Mouse (Mus musculus): ENCODE results near the gene Nup93.

The Nup93 gene

DNA sequence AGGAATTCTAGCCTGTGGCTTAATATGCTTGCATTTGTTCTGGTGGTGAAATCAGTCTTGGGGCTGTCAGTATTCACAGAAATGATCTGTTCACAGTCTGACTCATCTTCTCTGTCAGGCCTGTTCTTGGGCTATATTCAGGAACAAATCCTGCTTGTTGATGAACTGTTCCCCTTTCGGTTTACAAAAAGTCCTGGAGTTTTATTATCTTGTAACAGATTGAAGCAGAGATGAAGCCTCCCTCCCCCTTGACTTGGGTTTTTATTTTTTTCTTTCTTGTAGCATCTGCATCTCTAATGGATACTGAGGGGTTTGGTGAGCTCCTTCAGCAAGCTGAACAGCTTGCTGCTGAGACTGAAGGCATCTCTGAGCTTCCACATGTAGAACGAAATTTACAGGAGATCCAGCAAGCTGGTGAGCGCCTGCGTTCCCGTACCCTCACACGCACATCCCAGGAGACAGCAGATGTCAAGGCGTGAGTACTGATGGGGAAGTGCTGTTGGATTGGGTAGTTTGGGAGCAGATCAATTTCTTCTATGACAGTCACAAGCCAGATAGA, 13.1 kb downstream of the Nup93 start:
- in situ Hi-C loops (cut with MboI; ENCODE audit: low pct_unique_long_range_greater_than_20kb in 1 of 2, low sequenced_read_pairs in 2 of 2, unreplicated experiment in 1 of 2): no loop called here

DNA sequence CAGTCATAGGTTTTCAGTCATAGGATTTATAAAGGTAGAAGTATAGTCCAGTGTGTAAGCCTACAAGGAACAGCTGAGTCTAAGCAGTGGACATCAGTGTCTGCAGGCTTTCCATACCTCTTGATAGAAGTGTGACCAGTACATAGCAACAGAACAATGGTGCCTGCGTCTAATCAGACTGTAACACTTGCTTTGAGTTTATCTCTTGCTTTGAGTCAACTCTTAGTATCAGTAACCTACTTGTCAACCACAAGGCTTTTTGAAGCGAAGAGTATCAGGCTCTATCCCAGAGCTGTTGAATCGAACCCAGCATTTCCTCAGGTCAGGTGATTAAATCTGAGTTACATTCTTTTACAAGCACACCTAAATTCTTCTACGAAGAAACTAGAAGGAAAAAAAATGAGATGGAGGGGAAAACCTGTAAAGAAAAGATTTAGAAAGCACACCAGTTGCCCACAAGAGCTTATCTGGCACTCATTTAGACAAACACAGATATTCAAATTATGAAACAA, 25.9 kb downstream of the Nup93 start:
- in situ Hi-C loops (cut with MboI; ENCODE audit: low pct_unique_long_range_greater_than_20kb in 1 of 2, low sequenced_read_pairs in 2 of 2, unreplicated experiment in 1 of 2): no loop called here

DNA sequence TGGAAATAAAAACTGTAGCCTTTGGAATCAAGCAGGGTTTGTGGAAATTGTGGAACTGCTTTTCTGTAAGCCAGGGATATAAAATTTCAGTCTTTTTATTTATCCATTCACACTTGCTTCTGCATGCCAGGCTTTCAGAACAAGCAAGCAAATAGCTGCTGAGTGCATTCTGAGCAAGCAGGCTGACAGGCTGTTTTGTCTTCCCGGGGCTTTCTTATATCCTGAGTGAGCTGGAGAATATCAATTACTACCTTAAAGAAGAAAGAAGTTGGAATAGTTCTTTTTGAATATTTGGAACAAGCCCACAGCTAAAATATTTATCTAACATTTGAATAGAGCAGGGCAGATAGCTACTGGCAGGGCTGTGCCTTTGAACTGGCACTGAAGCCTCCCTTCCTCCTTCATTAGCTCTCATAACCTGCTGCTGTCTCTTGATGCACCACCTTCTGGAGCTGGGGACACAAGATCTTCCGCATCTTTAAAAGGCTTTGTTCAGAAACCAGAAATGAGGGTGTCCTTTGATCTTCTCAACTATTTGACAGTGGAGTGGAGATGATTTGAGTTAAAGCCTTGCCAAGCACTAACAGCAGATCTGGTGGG, 35.6 kb downstream of the Nup93 start:
- in situ Hi-C loops (cut with MboI; ENCODE audit: low pct_unique_long_range_greater_than_20kb in 1 of 2, low sequenced_read_pairs in 2 of 2, unreplicated experiment in 1 of 2): no loop called here

DNA sequence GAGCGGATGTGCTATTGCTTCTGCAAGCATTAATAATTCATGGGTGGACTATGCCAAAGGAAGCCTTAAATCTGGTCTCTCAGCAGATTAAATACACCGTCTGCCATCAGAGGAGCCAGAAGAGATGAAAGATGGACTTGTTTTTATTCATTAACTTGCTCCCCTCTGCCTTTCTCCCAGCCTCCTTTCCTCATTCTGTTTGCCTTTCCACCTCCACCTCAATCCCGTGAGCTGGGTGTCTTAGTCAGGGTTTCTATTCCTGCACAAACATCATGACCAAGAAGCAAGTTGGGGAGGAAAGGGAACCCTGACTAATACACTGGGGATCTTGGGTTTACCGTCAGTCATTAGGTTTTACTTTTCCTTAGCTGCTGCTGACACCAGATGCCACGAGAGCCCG, 44.5 kb downstream of the Nup93 start:
- in situ Hi-C loops (cut with MboI; ENCODE audit: low pct_unique_long_range_greater_than_20kb in 1 of 2, low sequenced_read_pairs in 2 of 2, unreplicated experiment in 1 of 2): no loop called here

DNA sequence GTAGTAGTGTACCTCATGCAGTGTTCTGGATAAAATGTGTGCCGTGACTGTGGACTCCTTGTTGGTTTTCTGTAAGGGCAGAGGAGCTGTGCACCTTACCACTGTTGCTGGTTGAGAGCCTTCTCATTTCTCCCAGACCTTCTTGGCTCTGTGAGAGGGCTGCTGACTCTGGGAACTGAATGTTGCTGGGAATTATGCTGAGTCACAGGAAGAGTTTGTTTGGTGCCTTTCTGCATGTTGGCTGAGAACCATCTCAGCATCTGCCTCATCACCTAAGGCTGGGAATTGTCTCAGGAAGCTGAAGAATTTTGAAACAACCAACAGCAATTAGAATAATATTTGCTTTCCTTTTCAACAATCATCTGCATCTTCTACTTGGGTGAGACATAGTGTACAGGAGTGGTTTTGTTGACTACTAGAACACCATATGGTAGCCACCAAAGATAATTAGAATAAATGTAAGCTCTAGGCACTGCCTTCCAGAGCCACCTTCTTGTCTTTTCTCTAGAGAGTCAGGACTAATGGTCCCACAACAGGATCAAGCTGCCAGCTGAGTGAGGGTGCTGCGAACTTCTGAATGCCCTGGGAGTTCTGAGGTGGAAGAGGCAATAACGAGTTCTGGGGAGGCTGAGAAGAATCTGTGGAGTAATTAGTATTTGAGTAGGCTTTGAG, 48.4 kb downstream of the Nup93 start:
- in situ Hi-C loops (cut with MboI; ENCODE audit: low pct_unique_long_range_greater_than_20kb in 1 of 2, low sequenced_read_pairs in 2 of 2, unreplicated experiment in 1 of 2): no loop called here

DNA sequence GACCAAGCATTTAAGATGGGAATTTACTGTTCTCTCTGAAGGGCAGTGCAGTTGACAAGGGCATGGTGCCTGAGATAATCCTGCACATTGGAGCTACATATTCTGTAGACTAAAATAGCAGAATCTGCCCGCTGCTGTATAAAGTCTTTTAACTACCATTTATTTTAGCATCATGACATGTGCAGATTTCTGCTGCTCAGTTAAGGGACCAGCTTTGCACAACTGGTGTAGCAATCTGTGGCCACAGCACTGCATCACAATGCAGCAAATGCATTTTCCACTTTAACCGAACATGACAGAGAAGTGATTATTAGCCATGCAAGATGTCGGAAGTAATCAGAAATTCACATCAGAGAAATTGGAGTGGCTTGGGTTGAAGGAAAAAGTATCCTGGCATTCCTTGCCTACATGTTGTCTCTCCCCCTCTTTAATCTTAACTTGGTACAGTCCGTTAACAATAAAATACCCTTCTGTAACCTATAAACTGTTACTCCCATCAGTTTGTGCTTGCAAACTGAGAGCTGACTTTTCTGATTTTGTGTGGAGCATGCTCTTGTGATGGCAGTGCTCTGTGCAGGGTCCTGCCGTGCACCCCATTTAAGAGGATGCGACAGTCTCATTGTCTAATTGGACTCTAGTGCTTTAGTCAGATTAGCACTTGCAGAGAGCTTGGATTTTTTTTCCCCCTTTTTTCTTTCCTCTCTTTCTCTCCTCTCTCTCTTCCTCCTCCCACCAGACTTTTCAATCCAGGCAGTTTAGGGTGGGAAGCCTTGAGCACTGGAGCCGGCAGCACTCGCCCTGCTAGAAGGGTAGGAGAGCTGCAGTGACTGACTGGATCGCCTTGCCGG, 52.2 kb downstream of the Nup93 start:
- in situ Hi-C loops (cut with MboI; ENCODE audit: low pct_unique_long_range_greater_than_20kb in 1 of 2, low sequenced_read_pairs in 2 of 2, unreplicated experiment in 1 of 2): no loop called here

DNA sequence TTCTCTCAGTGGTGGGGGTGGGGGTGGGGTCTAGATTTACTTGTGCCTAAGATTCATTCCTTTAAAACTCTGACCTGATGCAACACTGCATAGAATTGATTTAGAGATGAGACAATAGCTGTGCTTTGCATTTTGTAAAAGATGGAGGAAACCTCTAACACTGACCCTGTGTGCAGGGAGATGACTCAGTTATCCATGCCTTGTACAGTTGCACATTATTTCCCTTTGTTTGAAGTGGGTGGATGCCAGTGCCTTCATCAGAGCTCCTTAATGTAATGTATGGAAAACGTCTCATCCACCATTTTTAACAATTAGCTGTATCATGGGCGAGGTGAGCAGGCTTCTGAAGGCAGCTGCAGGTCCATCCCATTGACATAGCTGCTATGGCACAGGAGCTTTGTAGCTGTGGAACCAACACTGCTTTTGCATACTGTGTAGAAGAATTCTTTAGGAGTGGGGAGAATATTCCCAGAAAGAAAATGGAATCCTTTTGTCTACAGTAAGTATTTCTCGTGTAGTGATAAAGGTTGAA, 54.1 kb downstream of the Nup93 start:
- in situ Hi-C loops (cut with MboI; ENCODE audit: low pct_unique_long_range_greater_than_20kb in 1 of 2, low sequenced_read_pairs in 2 of 2, unreplicated experiment in 1 of 2): no loop called here

DNA sequence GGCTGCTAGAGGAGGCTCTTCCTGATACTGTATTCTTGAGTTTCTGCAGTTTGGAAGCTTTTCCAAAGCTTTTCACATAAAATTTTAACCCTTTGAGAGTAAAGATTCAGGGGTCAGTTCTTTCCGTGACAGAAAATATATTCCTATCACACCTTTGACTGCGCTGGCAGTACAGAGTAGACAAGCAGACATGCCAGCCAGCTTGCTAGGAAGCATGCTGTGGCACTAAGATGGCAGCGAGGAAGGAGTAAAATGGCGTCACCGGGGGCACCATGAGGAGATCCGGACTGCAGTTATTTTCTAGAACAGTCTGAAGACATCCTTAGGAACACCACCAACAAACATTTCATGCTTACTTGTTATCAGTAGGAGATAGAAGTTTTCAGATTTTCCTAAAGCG, 55.9 kb downstream of the Nup93 start:
- in situ Hi-C loops (cut with MboI; ENCODE audit: low pct_unique_long_range_greater_than_20kb in 1 of 2, low sequenced_read_pairs in 2 of 2, unreplicated experiment in 1 of 2): no loop called here

DNA sequence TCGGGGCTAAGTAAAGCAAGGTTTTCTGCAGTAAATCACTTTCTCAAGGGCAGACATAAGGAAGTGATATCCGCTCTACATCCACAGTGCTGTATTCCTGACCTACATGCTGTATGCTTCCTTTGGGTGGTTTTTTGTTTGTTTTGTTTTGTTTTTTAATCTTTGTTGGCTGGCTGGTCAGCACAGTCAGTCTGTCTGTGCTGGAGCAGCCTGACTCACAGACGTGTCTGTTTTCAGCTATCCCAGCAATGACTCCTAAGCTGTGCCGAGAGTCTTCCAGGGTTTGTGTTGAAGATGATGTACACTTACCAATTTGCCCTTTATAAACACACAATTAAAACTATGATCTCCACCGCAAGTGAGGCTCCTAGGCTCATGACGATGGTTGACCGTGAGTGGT, 56.7 kb downstream of the Nup93 start:
- in situ Hi-C loops (cut with MboI; ENCODE audit: low pct_unique_long_range_greater_than_20kb in 1 of 2, low sequenced_read_pairs in 2 of 2, unreplicated experiment in 1 of 2): no loop called here

DNA sequence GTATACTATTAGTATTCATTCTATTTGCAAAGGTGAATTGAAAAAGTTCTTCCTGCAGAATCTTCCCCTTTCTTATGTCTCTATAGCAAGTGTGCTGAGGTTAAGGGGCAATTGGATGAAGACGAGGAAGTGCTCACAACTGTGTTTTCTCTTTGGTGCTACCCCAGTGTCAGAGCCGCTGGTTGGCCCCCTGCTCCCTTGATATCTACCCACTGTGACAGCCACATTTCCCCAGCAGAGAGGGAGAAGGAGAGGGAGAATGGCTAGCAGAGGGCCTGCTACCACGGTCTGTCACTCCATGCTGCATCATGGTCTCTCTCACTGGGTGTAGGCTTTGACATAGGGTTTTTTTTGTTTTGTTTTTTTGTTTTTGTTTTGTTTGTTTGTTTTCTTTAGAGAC, 58.2 kb downstream of the Nup93 start:
- in situ Hi-C loops (cut with MboI; ENCODE audit: low pct_unique_long_range_greater_than_20kb in 1 of 2, low sequenced_read_pairs in 2 of 2, unreplicated experiment in 1 of 2): no loop called here

DNA sequence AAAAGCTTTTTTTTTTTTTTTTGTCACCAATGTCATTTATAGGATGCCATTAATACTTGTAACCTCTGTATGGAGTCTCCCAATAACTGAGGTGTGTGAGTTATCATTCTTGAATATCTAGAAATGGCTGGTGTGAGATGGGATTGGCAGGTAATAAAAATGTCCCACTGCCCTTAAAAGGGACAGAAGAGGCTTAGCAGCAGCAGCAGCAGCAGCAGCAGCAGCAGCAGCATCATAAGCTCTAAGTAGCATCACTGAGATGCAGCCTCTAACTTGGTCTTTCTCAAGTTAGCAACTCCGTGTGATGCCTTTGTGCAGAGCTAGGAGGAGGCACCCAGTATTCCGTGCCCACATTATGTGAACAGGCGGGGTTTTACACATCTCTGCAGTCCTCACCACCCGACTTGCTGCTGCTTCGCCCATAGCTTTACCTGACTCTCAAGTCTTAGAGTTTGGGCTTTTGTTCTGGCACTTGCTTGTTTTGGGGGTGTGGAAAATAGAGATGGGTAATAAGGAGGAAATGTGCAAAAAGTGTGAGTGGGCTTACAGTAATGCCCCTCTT, 59.0 kb downstream of the Nup93 start:
- in situ Hi-C loops (cut with MboI; ENCODE audit: low pct_unique_long_range_greater_than_20kb in 1 of 2, low sequenced_read_pairs in 2 of 2, unreplicated experiment in 1 of 2): no loop called here

DNA sequence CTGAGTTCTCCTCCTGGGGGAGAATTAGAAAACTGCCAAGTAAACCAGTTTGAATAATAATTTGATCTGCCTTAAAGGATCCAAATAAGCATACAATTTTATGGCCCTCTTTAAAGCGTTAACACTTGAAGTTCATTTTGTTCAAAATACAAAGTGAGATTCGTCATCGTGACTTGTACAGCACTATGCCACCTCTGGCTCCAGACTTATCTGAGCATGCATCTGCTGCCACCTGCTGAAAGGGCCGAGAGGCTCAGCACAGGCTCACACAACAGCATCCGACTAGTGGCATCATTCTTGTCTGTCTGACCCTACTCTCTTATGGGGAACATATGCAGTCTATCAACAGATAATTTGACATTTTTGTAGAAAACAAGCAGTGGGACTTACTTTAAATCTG, 59.7 kb downstream of the Nup93 start:
- in situ Hi-C loops (cut with MboI; ENCODE audit: low pct_unique_long_range_greater_than_20kb in 1 of 2, low sequenced_read_pairs in 2 of 2, unreplicated experiment in 1 of 2): no loop called here

DNA sequence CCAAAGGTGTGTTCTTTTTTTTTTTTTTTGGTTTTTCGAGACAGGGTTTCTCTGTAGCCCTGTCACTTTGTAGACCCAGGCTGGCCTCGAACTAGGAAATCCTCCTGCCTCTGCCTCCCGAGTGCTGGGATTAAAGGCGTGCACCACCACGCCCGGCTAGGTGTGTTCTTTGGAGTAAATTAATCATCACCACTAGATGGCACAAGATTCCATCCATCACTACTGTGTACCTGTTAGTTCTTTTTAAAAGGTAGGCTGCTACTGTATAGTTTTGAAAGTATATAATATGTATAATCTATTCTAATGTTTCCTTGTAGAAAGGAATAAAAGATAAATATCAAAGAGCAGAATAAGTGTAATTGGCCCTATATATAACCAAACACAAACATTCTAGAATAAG, 63.9 kb downstream of the Nup93 start:
- in situ Hi-C loops (cut with MboI; ENCODE audit: low pct_unique_long_range_greater_than_20kb in 1 of 2, low sequenced_read_pairs in 2 of 2, unreplicated experiment in 1 of 2): no loop called here

DNA sequence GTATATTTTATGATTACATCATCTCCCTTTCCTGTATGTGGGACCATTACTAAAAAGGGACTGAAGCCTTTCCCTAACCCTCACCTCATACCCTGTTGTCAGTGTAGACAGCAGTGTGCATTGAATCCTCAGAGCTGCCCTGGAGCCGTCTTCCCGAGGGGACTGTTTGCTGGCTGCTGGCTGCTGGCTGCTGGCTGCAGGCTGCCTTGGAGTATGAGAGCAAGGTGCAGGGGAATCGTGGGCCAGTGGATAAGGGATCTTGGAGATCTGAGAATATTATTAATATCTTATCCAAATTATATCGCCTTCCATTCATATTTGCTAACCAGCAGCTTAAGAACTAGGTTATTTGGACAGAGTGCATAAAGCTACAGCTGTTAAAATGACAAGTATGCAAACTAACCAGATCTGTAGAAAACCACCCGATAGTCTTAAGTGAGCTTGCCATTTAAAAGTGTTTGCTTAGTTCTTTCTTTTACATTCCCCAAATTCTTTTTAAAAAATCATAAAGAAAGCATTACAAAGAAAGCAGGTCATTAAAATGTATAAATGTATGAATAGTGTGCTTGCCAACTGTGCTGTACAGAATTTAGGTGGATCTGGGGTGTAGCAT, 65.7 kb downstream of the Nup93 start:
- in situ Hi-C loops (cut with MboI; ENCODE audit: low pct_unique_long_range_greater_than_20kb in 1 of 2, low sequenced_read_pairs in 2 of 2, unreplicated experiment in 1 of 2): no loop called here

DNA sequence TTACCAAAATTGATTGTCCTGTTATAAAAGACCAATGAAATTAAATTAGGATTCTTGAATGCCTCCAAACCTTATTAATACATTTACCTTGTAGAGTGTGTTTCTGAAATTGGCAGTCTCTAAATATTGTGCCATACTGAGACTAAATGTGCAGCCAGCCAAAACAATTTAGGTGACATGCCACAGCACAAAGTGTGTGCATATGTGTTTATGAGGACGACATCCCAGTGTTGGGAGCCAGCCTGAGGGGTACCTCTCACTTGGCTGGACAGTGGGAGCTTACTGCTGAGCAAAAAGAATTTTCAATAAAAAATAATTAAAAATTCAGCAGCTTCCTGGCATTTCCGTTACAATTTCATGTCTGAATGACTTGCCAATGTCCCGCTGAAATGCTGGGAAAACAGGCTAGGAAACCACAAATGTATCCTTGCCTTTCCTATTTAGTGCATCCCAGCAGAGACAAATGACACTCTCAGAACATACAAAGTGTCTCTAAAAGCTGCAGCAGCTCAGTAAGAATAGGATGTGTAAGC, 68.2 kb downstream of the Nup93 start:
- in situ Hi-C loops (cut with MboI; ENCODE audit: low pct_unique_long_range_greater_than_20kb in 1 of 2, low sequenced_read_pairs in 2 of 2, unreplicated experiment in 1 of 2): no loop called here

DNA sequence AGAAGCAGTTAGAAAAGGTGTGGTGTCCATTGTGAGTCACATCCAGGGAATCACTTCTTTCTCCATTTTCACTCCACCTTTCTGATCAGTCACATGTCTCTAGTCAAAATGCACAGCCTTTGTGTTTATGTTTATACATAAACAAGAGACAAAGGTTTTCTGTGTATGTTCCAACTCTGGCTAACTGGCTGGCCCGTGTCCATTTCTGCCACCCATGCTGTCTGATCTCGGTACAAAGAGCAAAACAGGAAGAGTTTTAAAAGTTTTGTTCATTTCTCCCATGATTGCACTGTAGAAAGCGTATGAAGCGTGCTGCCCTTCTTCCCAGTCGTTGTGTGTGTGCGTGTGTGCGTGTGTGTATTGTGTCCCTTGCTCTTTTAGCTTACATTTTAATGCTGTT, 69.8 kb downstream of the Nup93 start:
- in situ Hi-C loops (cut with MboI; ENCODE audit: low pct_unique_long_range_greater_than_20kb in 1 of 2, low sequenced_read_pairs in 2 of 2, unreplicated experiment in 1 of 2): no loop called here

DNA sequence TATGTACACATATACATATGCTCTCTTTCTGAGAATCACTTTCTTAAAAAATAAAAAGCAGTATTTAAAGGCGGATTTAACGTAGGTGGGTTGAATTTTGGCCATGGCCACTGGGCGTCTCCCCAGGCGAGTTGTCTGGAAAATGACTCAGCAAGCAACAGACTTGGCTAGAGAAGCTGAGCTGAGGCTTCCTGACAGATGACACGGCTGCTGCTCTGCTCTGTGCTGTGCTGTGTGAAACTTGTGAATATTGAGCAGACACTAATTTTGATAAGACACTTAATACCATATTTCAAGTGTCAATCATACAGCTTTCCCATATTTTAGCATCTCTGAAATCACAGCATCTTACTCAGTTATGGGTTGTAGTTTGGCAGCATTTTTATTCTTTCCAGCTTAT, 76.2 kb downstream of the Nup93 start:
- in situ Hi-C loops (cut with MboI; ENCODE audit: low pct_unique_long_range_greater_than_20kb in 1 of 2, low sequenced_read_pairs in 2 of 2, unreplicated experiment in 1 of 2): no loop called here

DNA sequence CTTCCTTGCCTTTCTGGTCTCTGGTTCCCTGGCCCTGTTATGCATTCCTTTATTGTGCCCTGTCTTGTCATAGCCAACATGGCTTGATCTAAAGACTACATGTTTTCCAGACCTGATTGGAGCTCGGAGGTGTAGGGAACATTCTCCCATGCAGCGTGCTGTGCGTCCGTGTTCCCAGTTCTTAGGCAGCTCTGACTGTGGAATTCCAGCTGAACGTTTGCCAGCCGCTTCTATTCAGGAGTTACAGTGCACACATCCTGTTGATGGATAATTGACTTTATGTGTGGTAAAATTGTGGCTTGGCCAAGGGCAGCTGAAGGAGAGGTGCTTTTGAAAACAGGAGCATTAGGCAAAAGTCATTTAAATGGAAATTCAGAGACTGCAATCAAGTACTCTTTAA, 77.7 kb downstream of the Nup93 start:
- in situ Hi-C loops (cut with MboI; ENCODE audit: low pct_unique_long_range_greater_than_20kb in 1 of 2, low sequenced_read_pairs in 2 of 2, unreplicated experiment in 1 of 2): no loop called here

Measured in mouse embryonic stem cell (cell line).